ENCODE assay signal across 8 mouse cellular contexts in the genomic region with DNA sequence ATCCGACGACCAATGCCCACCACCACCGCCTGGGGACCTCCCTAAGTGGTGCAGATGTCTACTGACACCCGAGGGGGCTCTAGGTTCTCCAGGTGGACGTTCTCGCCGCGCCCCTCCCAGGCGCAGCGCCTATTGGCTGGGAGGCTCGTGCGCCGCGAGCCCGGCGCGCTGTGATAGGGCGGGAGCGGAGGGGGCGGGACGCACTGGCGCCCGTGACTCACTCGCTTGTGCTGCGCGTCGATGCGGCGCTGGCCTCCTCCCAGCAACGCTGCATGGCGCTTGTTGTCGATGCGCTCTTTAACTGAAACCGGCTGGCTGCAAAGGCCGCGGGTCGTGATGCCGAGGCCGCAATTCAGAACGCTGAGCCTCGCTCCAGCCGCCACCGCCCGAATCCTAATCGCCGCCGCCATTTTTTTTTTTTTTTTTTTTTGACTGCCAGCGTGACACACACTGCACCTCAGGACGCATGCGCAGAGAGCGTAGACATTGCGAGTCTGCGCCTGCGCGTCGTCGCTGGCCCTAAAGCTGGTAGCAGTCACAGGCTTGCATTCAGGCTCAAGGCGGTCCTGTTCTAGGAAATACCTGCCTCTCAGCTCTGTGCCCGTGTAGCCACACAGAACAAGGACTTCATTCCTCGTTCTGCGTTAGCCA. TPM values are rescaled to one million over a fixed set of nuclear protein-coding genes. Genes with fewer than 3 reads are reported as not detected.
DNase-seq lines count a peak whose midpoint lies in the region; ATAC-seq lines count a peak whose summit lies in the region.

A gene (minus strand): TSS at position 451 of the 651 bp plus-strand sequence.

- no peaks in the 10 kb centered on the region for H3K9me3 ChIP-seq in heart, embryonic 14.5 days (ENCODE audit: control insufficient read depth, low read length)
- no peaks in the 10 kb centered on the region for H3K9me3 ChIP-seq in liver, embryonic 13.5 days (replicated peaks)
- H3K9me3 ChIP-seq in stomach, embryonic 16.5 days (replicated peaks; ENCODE audit: control insufficient read depth, low read length) = no peaks in the 10 kb centered on the region

- H3K36me3 ChIP-seq in heart, embryonic 14.5 days (ENCODE audit: control insufficient read depth, insufficient read depth, low read length) = peaks cover 8% of the 10 kb centered on the region; the same call in 1 of the 2 replicates
- H3K36me3 ChIP-seq in liver, embryonic 13.5 days = no peaks in the 10 kb centered on the region
- H3K36me3 ChIP-seq in stomach, embryonic 16.5 days (ENCODE audit: control insufficient read depth, insufficient read depth, low read length) = no peaks in the 10 kb centered on the region

- H3K4me1 ChIP-seq in brown adipose tissue, adult 24 weeks (ENCODE audit: control insufficient read depth, insufficient read depth, insufficient read length, low read length) = no peaks in the 10 kb centered on the region
- peaks cover 0 to 6% of the 10 kb centered on the region in 2 experiments; a peak in 2 of 4 replicates for H3K4me1 ChIP-seq in heart, embryonic 14.5 days (ENCODE audit: control insufficient read depth in 2 of 2, insufficient read depth in 2 of 2, low read length in 2 of 2)
- peaks cover 51% of the 10 kb centered on the region for H3K4me1 ChIP-seq in liver, embryonic 13.5 days (replicated peaks)
- peaks cover 13% of the 10 kb centered on the region for H3K4me1 ChIP-seq in stomach, embryonic 16.5 days (ENCODE audit: control insufficient read depth, insufficient read depth, low read length)

- ATAC-seq in heart, embryonic 14.5 days (ENCODE audit: insufficient number of reproducible peaks, insufficient read depth, low FRiP score, low read depth) = peak; percentile 99
- peak; percentile 98 for ATAC-seq in liver, embryonic 13.5 days (ENCODE audit: low read depth)
- peak; percentile 99 for ATAC-seq in stomach, embryonic 16.5 days (ENCODE audit: insufficient read depth, low FRiP score)

- peak; percentile 99 for DNase-seq in CD4-positive, CD25-positive, alpha-beta regulatory T cell, adult 2 months (ENCODE audit: low read depth, low spot score)
- DNase-seq in fibroblast of lung, adult 2 months (ENCODE audit: low read depth) = peak; percentile 92
- DNase-seq in kidney, postnatal 14 days = peak; percentile 99
- DNase-seq in liver, embryonic 13.5 days = peak; percentile 91
- peak; percentile 95 for DNase-seq in neural tube, embryonic 10.5 days (ENCODE audit: extremely low spot score, low spot score)

- no peaks in the 10 kb centered on the region for H3K27me3 ChIP-seq in heart, embryonic 14.5 days (ENCODE audit: control insufficient read depth, insufficient read depth, low read length)
- H3K27me3 ChIP-seq in liver, embryonic 13.5 days = no peaks in the 10 kb centered on the region
- no peaks in the 10 kb centered on the region for H3K27me3 ChIP-seq in stomach, embryonic 16.5 days (ENCODE audit: control insufficient read depth, insufficient read depth, low read length)

- WGBS in heart, embryonic 14.5 days = under 1% methylated on average over 48 of the region's 61 CpGs
- under 1% methylated on average over 61 of the region's 61 CpGs for WGBS in liver, embryonic 13.5 days (ENCODE audit: insufficient replicate concordance)
- under 1% methylated on average over 61 of the region's 61 CpGs for WGBS in stomach, embryonic 16.5 days

- peak within 1 kb of the TSS; percentile 68 for H3K4me2 ChIP-seq in heart, embryonic 14.5 days (ENCODE audit: low read length)
- peak within 1 kb of the TSS; percentile 81 for H3K4me2 ChIP-seq in liver, embryonic 13.5 days
- peak within 1 kb of the TSS; percentile 70 for H3K4me2 ChIP-seq in stomach, embryonic 16.5 days (ENCODE audit: low read depth, low read length)

- peak within 1 kb of the TSS; percentile 93 for H3K27ac ChIP-seq in brown adipose tissue, adult 24 weeks (replicated peaks; ENCODE audit: low read depth, low read length)
- H3K27ac ChIP-seq in heart, embryonic 14.5 days (replicated peaks in 1 of 2; ENCODE audit: control insufficient read depth in 1 of 2, insufficient read depth in 1 of 2, low read depth in 2 of 2, low read length in 2 of 2) = peak within 1 kb of the TSS; percentile 90 to 94
- H3K27ac ChIP-seq in liver, embryonic 13.5 days = peak within 1 kb of the TSS; percentile 84
- peak within 1 kb of the TSS; percentile 99 for H3K27ac ChIP-seq in stomach, embryonic 16.5 days (ENCODE audit: low read length)

- H3K4me3 ChIP-seq in brown adipose tissue, adult 24 weeks (ENCODE audit: insufficient read depth, low read depth, low read length) = peak within 1 kb of the TSS; percentile 80
- peak within 1 kb of the TSS; percentile 56 to 68 for H3K4me3 ChIP-seq in heart, embryonic 14.5 days (ENCODE audit: control insufficient read depth in 1 of 2, insufficient read depth in 1 of 2, low read depth in 1 of 2, low read length in 2 of 2)
- H3K4me3 ChIP-seq in liver, embryonic 13.5 days (replicated peaks) = peak within 1 kb of the TSS; percentile 73
- H3K4me3 ChIP-seq in stomach, embryonic 16.5 days (replicated peaks; ENCODE audit: low read length) = peak within 1 kb of the TSS; percentile 70

- peak within 1 kb of the TSS; percentile 76 for H3K9ac ChIP-seq in heart, embryonic 14.5 days (ENCODE audit: low read length)
- peak within 1 kb of the TSS; percentile 70 for H3K9ac ChIP-seq in liver, embryonic 13.5 days
- H3K9ac ChIP-seq in stomach, embryonic 16.5 days (ENCODE audit: low read length) = peak within 1 kb of the TSS; percentile 85

RNA-seq across cellular contexts. Expression of the gene that starts here (rescaled TPM):
- 394 and 426 TPM in 2 replicates for polyA plus RNA-seq in brown adipose tissue, adult 24 weeks (2012; ENCODE audit: insufficient read depth, insufficient read length, missing spikeins)
- polyA plus RNA-seq in heart, embryonic 14.5 days (2014; fragmentation: Nextera tagmentation; extraction: Ambion mirVana) = 25.7 and 30.4 TPM in 2 replicates
- polyA plus RNA-seq in liver, embryonic 13.5 days (2015; fragmentation: Nextera tagmentation; extraction: Ambion mirVana) = 7.6 and 8.4 TPM in 2 replicates
- 27.7 and 29.1 TPM in 2 replicates for polyA plus RNA-seq in stomach, embryonic 16.5 days (2015; fragmentation: Nextera tagmentation; extraction: Ambion mirVana)

Comparison
In these comparisons a context has a peak if more than half of its experiments do, and no peak if none do; other contexts are left out.
1. Peak in every context shown above with its lines: DNase-seq, ATAC-seq, H3K4me3 ChIP-seq and H3K27ac ChIP-seq.
2. RNA of the gene that starts here (polyA plus RNA-seq): 394 to 426 TPM in brown adipose tissue, adult 24 weeks; 25.7 to 30.4 TPM in heart, embryonic 14.5 days, 27.7 to 29.1 TPM in stomach, embryonic 16.5 days and 7.6 to 8.4 TPM in liver, embryonic 13.5 days; every median in the first group is over 10 times any median in the second.